Mouse (Mus musculus) macrophage (primary cell): ENCODE results near the gene Mrps35. TPM values are rescaled to one million over a fixed set of nuclear protein-coding genes. Genes with fewer than 3 reads are reported as not detected.

Source experiments
- H3K27ac ChIP-seq: fragments of 350-480 bp; formaldehyde crosslinking; 2 replicates; pipeline ENCODE4 v1.9.0; 2021
- H3K36me3 ChIP-seq: fragments of 350-480 bp; formaldehyde crosslinking; 2 replicates; pipeline ENCODE4 v1.9.0; 2021; ENCODE audit errors: inconsistent target
- H3K4me3 ChIP-seq: fragments of 350-480 bp; formaldehyde crosslinking; 2 replicates; pipeline ENCODE4 v1.9.0; 2021; ENCODE audit errors: inconsistent target
- H3K79me2 ChIP-seq: fragments of 350-480 bp; formaldehyde crosslinking; 2 replicates; pipeline ENCODE4 v1.9.0; 2021; ENCODE audit errors: inconsistent target
- WGBS: methylation state at CpG from one replicate; pipeline ENCODE4 v1.1.7; 2026; ENCODE audit warnings: inconsistent platforms; ENCODE audit not compliant: missing documents; 5-methylcytosine and 5-hydroxymethylcytosine counted together
- polyA plus RNA-seq: library from polyadenylated mRNA; stranded (reverse); fragments of 250-400 nt; gene quantifications from 3 replicates; pipeline ENCODE4 v1.2.4, GENCODE M21; 2018; ENCODE audit warnings: inconsistent platforms

Mrps35 gene
- polyA plus RNA-seq, 1 experiment from 2014 or later: 19.3 TPM

GRCm38 (mm10) chr6:147052440-147052839, 9.9 kb downstream of the Mrps35 start:
- no peak overlapping the region for H3K27ac ChIP-seq
- 83% methylated on average over 9 of the region's 9 CpGs for WGBS
- no peak overlapping the region for H3K4me3 ChIP-seq
- peaks cover 38% of the 10 kb centered on the region for H3K36me3 ChIP-seq
- no peaks in the 10 kb centered on the region for H3K79me2 ChIP-seq

GRCm38 (mm10) chr6:147053785-147054646, 11.5 kb downstream of the Mrps35 start:
- Histone ChIP-seq H3K4me3 (no peak overlapping the region), H3K27ac (no peak overlapping the region), H3K36me3 (peaks cover 24% of the 10 kb centered on the region), H3K79me2 (no peaks in the 10 kb centered on the region)
- 96% methylated on average over 19 of the region's 19 CpGs for WGBS

- Histone ChIP-seq H3K79me2 (no peaks in the 10 kb centered on the region), H3K27ac (no peak overlapping the region), H3K36me3 (peaks cover 11% of the 10 kb centered on the region), H3K4me3 (no peak overlapping the region)
- 94% methylated on average over 10 of the region's 10 CpGs for WGBS
Observed at GRCm38 (mm10) chr6:147055374-147055977, 12.9 kb downstream of the Mrps35 start.

GRCm38 (mm10) chr6:147059326-147059725, 16.8 kb downstream of the Mrps35 start:
- Histone ChIP-seq H3K27ac (no peak overlapping the region), H3K4me3 (no peak overlapping the region), H3K79me2 (no peaks in the 10 kb centered on the region), H3K36me3 (peaks cover 38% of the 10 kb centered on the region)
- WGBS: 90% methylated on average over 7 of the region's 7 CpGs

GRCm38 (mm10) chr6:147061630-147062029, 19.1 kb downstream of the Mrps35 start:
- Histone ChIP-seq H3K79me2 (no peaks in the 10 kb centered on the region), H3K36me3 (peaks cover 27% of the 10 kb centered on the region), H3K27ac (no peak overlapping the region), H3K4me3 (no peak overlapping the region)
- 97% methylated on average over 8 of the region's 9 CpGs for WGBS

- no peaks in the 10 kb centered on the region for H3K79me2 ChIP-seq
- no peak overlapping the region for H3K27ac ChIP-seq
- peaks cover 27% of the 10 kb centered on the region for H3K36me3 ChIP-seq
- 90% methylated on average over 7 of the region's 7 CpGs for WGBS
- H3K4me3 ChIP-seq: no peak overlapping the region
Observed at GRCm38 (mm10) chr6:147062034-147062433, 19.5 kb downstream of the Mrps35 start.

GRCm38 (mm10) chr6:147062694-147063093, 20.1 kb downstream of the Mrps35 start:
- no peak overlapping the region for H3K4me3 ChIP-seq
- H3K27ac ChIP-seq: no peak overlapping the region
- 97% methylated on average over 7 of the region's 7 CpGs for WGBS
- no peaks in the 10 kb centered on the region for H3K79me2 ChIP-seq
- peaks cover 27% of the 10 kb centered on the region for H3K36me3 ChIP-seq

- peaks cover 27% of the 10 kb centered on the region for H3K36me3 ChIP-seq
- no peaks in the 10 kb centered on the region for H3K79me2 ChIP-seq
- H3K27ac ChIP-seq: no peak overlapping the region
- 97% methylated on average over 10 of the region's 10 CpGs for WGBS
- H3K4me3 ChIP-seq: no peak overlapping the region
Observed at GRCm38 (mm10) chr6:147064226-147064943, 21.8 kb downstream of the Mrps35 start.

- no peak overlapping the region for H3K27ac ChIP-seq
- H3K36me3 ChIP-seq: peaks cover 27% of the 10 kb centered on the region
- WGBS: 97% methylated on average over 6 of the region's 6 CpGs
- H3K4me3 ChIP-seq: no peak overlapping the region
- H3K79me2 ChIP-seq: no peaks in the 10 kb centered on the region
Observed at GRCm38 (mm10) chr6:147064944-147065261, 22.3 kb downstream of the Mrps35 start.

- H3K79me2 ChIP-seq: no peaks in the 10 kb centered on the region
- no peak overlapping the region for H3K4me3 ChIP-seq
- no peak overlapping the region for H3K27ac ChIP-seq
- WGBS: 91% methylated on average over 5 of the region's 5 CpGs
- H3K36me3 ChIP-seq: no peaks in the 10 kb centered on the region
Observed at GRCm38 (mm10) chr6:147075808-147076387, 33.3 kb downstream of the Mrps35 start.

- WGBS: 100% methylated on average over 2 of the region's 8 CpGs
Observed at GRCm38 (mm10) chr6:147076878-147077277, 34.3 kb downstream of the Mrps35 start.

GRCm38 (mm10) chr6:147079919-147080318, 37.4 kb downstream of the Mrps35 start:
- H3K36me3 ChIP-seq: no peaks in the 10 kb centered on the region
- H3K27ac ChIP-seq: no peak overlapping the region
- H3K4me3 ChIP-seq: no peak overlapping the region
- 96% methylated on average over 9 of the region's 10 CpGs for WGBS
- H3K79me2 ChIP-seq: no peaks in the 10 kb centered on the region

More at GRCm38 (mm10) chr6:147076878-147077277, 34.3 kb downstream of the Mrps35 start:
- H3K36me3 ChIP-seq: no peaks in the 10 kb centered on the region
- H3K4me3 ChIP-seq: no peak overlapping the region
- no peaks in the 10 kb centered on the region for H3K79me2 ChIP-seq
- H3K27ac ChIP-seq: no peak overlapping the region

GRCm38 (mm10) chr6:147085398-147086040, 43.0 kb downstream of the Mrps35 start:
- no peak overlapping the region for H3K4me3 ChIP-seq
- WGBS: 89% methylated on average over 7 of the region's 7 CpGs

GRCm38 (mm10) chr6:147086594-147087225, 44.1 kb downstream of the Mrps35 start, which contains the start of gene Mansc4:
Gene Mansc4 (minus strand): TSS chr6:147087032.
- Histone ChIP-seq H3K79me2 (no peaks in the 10 kb centered on the region; the same call in 1 of the 2 replicates), H3K4me3 (no peak within 1 kb of the TSS), H3K36me3 (no peaks in the 10 kb centered on the region), H3K27ac (no peak within 1 kb of the TSS)
- 26% methylated on average over 20 of the region's 20 CpGs for WGBS

More at GRCm38 (mm10) chr6:147085398-147086040, 43.0 kb downstream of the Mrps35 start:
- H3K36me3 ChIP-seq: no peaks in the 10 kb centered on the region
- H3K79me2 ChIP-seq: no peaks in the 10 kb centered on the region
- H3K27ac ChIP-seq: no peak overlapping the region
